Mouse (Mus musculus): ENCODE results near the gene Kndc1. TPM values are rescaled to one million over a fixed set of nuclear protein-coding genes. Genes with fewer than 3 reads are reported as not detected.

The Kndc1 gene
- polyA plus RNA-seq, 1 experiment from 2014 or later: not detected

GRCm38 (mm10) chr7:139971436-139971835, 76.9 kb downstream of the Kndc1 start:
- no peaks in the 10 kb centered on the region for H3K4me1 ChIP-seq (ENCODE audit: insufficient read depth)
- ATAC-seq: peak; percentile 43
- DNase-seq: no peak

GRCm38 (mm10) chr7:139972923-139973331, 78.4 kb downstream of the Kndc1 start:
- H3K27ac ChIP-seq (ENCODE audit: low read depth): peak overlapping the region; percentile 84; the same call in 1 of the 2 replicates
- H3K4me3 ChIP-seq (ENCODE audit: low read depth, low read length): no peak overlapping the region
- ATAC-seq (peak; percentile 23; the same call in 1 of the 2 replicates), DNase-seq (no peak)
- H3K36me3 ChIP-seq (replicated peaks; ENCODE audit: insufficient read depth, low read length): no peaks in the 10 kb centered on the region
- H3K9ac ChIP-seq (replicated peaks): no peak overlapping the region
- 0 out of 2 replicates have a peak, but pooled peaks cover 2% of the 10 kb centered on the region for H3K27me3 ChIP-seq (ENCODE audit: insufficient read depth, low read length)
- no peak for TF ChIP-seq CTCF (IDR thresholded peaks at IDR 0.05; ENCODE audit: low read depth)
- TF ChIP-seq EP300 (IDR thresholded peaks at IDR 0.05; ENCODE audit: low read depth): no peak
- H3K9me3 ChIP-seq (ENCODE audit: low read length): no peaks in the 10 kb centered on the region
- no peak overlapping the region for H3K4me2 ChIP-seq (ENCODE audit: low read depth, low read length)
- H3K4me1 ChIP-seq (ENCODE audit: insufficient read depth): no peaks in the 10 kb centered on the region

More at GRCm38 (mm10) chr7:139971436-139971835, 76.9 kb downstream of the Kndc1 start:
- no peak for TF ChIP-seq EP300 (IDR thresholded peaks at IDR 0.05; ENCODE audit: low read depth)
- TF ChIP-seq CTCF (IDR thresholded peaks at IDR 0.05; ENCODE audit: low read depth): no peak
- H3K27ac ChIP-seq (ENCODE audit: low read depth): no peak overlapping the region
- no peak overlapping the region for H3K4me3 ChIP-seq (ENCODE audit: low read depth, low read length)
- WGBS (ENCODE audit: insufficient replicate concordance): 37% methylated on average over 6 of the region's 6 CpGs
- 0 out of 2 replicates have a peak, but pooled peaks cover 2% of the 10 kb centered on the region for H3K27me3 ChIP-seq (ENCODE audit: insufficient read depth, low read length)
- no peaks in the 10 kb centered on the region for H3K9me3 ChIP-seq (ENCODE audit: low read length)
- H3K36me3 ChIP-seq (replicated peaks; ENCODE audit: insufficient read depth, low read length): no peaks in the 10 kb centered on the region
- no peak overlapping the region for H3K9ac ChIP-seq (replicated peaks)
- no peak overlapping the region for H3K4me2 ChIP-seq (ENCODE audit: low read depth, low read length)

GRCm38 (mm10) chr7:139974307-139974706, 79.8 kb downstream of the Kndc1 start:
- H3K4me1 ChIP-seq (ENCODE audit: insufficient read depth): peaks cover 10% of the 10 kb centered on the region
- H3K4me2 ChIP-seq (ENCODE audit: low read depth, low read length): no peak overlapping the region
- ATAC-seq (peak; percentile 33; the same call in 1 of the 2 replicates), DNase-seq (peak; percentile 45)
- TF ChIP-seq CTCF (IDR thresholded peaks at IDR 0.05; ENCODE audit: low read depth): no peak
- TF ChIP-seq EP300 (IDR thresholded peaks at IDR 0.05; ENCODE audit: low read depth): 0 out of 2 replicates have a peak, but pooled peaks have one; percentile 32
- no peak overlapping the region for H3K4me3 ChIP-seq (ENCODE audit: low read depth, low read length)
- peak overlapping the region; percentile 84 for H3K27ac ChIP-seq (ENCODE audit: low read depth)
- H3K9me3 ChIP-seq (ENCODE audit: low read length): no peaks in the 10 kb centered on the region
- no peaks in the 10 kb centered on the region for H3K36me3 ChIP-seq (replicated peaks; ENCODE audit: insufficient read depth, low read length)
- H3K9ac ChIP-seq (replicated peaks): no peak overlapping the region
- H3K27me3 ChIP-seq (ENCODE audit: insufficient read depth, low read length): no peaks in the 10 kb centered on the region
- WGBS (ENCODE audit: insufficient replicate concordance): 35% methylated on average over 10 of the region's 10 CpGs

- Histone ChIP-seq H3K36me3 (replicated peaks; ENCODE audit: insufficient read depth, low read length) (no peaks in the 10 kb centered on the region), H3K4me2 (ENCODE audit: low read depth, low read length) (no peak overlapping the region), H3K4me3 (ENCODE audit: low read depth, low read length) (no peak overlapping the region), H3K9ac (replicated peaks) (no peak overlapping the region), H3K9me3 (ENCODE audit: low read length) (no peaks in the 10 kb centered on the region), H3K4me1 (ENCODE audit: insufficient read depth) (peaks cover 12% of the 10 kb centered on the region), H3K27ac (ENCODE audit: low read depth) (no peak overlapping the region), H3K27me3 (ENCODE audit: insufficient read depth, low read length) (no peaks in the 10 kb centered on the region)
- DNase-seq (no peak), ATAC-seq (no peak)
- WGBS (ENCODE audit: insufficient replicate concordance): 75% methylated on average over 5 of the region's 5 CpGs
- TF ChIP-seq CTCF (IDR thresholded peaks at IDR 0.05; ENCODE audit: low read depth): no peak
- TF ChIP-seq EP300 (IDR thresholded peaks at IDR 0.05; ENCODE audit: low read depth): no peak
These were observed 81.0 kb downstream of the Kndc1 start for GRCm38 (mm10) chr7:139975471-139975870.

DNA sequence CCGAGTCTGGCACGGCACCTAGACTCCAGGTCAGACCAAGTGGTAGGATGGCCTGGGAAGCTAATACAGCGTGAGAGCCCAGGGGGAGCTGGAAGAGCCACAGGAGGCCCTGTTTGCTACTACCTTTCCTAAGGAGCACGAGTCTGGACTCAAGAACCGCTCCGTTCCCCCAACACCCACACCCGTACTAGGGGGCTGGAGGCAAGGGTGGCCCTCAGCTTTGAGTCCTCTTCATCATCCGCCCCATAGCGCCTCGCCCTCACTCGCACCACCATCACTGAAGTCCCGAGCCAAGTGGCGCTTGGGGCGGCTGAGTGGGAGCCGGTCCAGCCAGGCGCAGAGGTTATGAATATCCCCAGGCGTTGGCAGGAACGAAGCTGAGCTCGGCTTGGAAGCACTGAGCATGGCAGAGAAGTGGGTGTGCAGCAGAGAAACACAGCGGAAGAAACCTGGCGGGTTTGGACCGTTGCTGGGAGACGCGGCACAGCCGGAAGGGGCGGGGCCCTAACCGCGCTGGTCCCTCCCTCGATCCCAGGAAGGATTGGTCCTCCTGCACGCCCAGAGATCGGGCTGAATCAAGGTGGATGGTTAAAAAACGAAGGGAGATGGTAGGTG, 83.9 kb downstream of the Kndc1 start, which contains the start of gene 6430531B16Rik:
TSS of gene 6430531B16Rik (minus strand) at position 478 of the 615 bp plus-strand sequence.
- Histone ChIP-seq H3K4me1 (ENCODE audit: insufficient read depth) (peaks cover 12% of the 10 kb centered on the region), H3K27me3 (ENCODE audit: insufficient read depth, low read length) (no peaks in the 10 kb centered on the region), H3K27ac (ENCODE audit: low read depth) (no peak within 1 kb of the TSS), H3K4me2 (ENCODE audit: low read depth, low read length) (peak within 1 kb of the TSS; percentile 81), H3K36me3 (replicated peaks; ENCODE audit: insufficient read depth, low read length) (no peaks in the 10 kb centered on the region), H3K9ac (replicated peaks) (0 out of 2 replicates have a peak within 1 kb of the TSS, but pooled peaks have one; percentile 21), H3K4me3 (ENCODE audit: low read depth, low read length) (peak within 1 kb of the TSS; percentile 53), H3K9me3 (ENCODE audit: low read length) (no peaks in the 10 kb centered on the region)
- peak; percentile 82 for ATAC-seq
- TF ChIP-seq EP300 (IDR thresholded peaks at IDR 0.05; ENCODE audit: low read depth): no peak
- TF ChIP-seq CTCF (IDR thresholded peaks at IDR 0.05; ENCODE audit: low read depth): no peak
- WGBS (ENCODE audit: insufficient replicate concordance): 7% methylated on average over 32 of the region's 32 CpGs
- DNase-seq: peak; percentile 79

DNA sequence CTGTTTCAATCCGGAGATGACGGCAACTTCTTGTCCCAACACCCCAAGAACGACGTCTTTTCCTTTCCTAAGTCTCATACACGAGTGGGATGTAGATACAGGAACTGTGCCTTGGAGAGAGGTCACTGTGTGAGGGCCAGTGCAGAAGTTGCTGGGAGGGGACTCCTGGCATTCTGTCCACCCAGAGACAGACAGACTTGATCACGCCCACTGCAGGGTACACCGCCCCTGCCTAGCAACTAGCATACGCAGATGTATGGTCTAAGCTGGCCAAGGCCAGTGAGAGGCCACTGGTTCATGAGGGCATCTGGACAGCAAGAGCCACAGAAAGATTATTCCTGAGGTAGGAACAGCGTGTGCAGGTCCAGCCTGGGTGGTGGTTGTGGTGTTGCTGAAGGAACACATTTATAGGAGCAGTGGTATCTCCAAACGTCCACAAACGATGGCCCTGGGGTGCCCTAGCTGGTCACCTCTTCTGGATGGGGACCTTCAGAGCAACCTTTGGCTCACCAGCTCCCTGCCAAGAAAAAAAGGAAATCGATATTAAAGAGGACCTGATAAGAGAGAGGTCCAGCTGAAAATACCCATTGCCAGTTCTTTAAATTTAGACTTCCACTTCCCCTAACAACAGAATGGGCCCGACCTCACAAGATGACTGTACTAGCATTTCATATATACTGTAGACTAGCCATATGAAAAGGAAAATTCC, 84.7 kb downstream of the Kndc1 start:
- Histone ChIP-seq H3K27ac (ENCODE audit: low read depth) (no peak overlapping the region), H3K36me3 (replicated peaks; ENCODE audit: insufficient read depth, low read length) (no peaks in the 10 kb centered on the region), H3K4me1 (ENCODE audit: insufficient read depth) (peaks cover 12% of the 10 kb centered on the region), H3K9me3 (ENCODE audit: low read length) (no peaks in the 10 kb centered on the region), H3K4me3 (ENCODE audit: low read depth, low read length) (no peak overlapping the region), H3K4me2 (ENCODE audit: low read depth, low read length) (peak overlapping the region; percentile 81), H3K9ac (replicated peaks) (no peak overlapping the region), H3K27me3 (ENCODE audit: insufficient read depth, low read length) (no peaks in the 10 kb centered on the region)
- TF ChIP-seq CTCF (IDR thresholded peaks at IDR 0.05; ENCODE audit: low read depth): no peak
- TF ChIP-seq EP300 (IDR thresholded peaks at IDR 0.05; ENCODE audit: low read depth): no peak
- ATAC-seq (peak; percentile 43), DNase-seq (no peak)
- WGBS (ENCODE audit: insufficient replicate concordance): 29% methylated on average over 13 of the region's 13 CpGs

Data from liver, postnatal 0 days (tissue).